Mouse (Mus musculus) embryonic fibroblast, embryonic 13.5 days (primary cell): Measurements from ENCODE around the gene Ahsg. TPM values are rescaled to one million over a fixed set of nuclear protein-coding genes. Genes with fewer than 3 reads are reported as not detected.

ENCODE experiments used
- H3K27ac ChIP-seq: 2 replicates; pipeline ENCODE4 v1.5.1; 2012; ENCODE audit warnings: low read length, control low read depth, inconsistent platforms; ENCODE audit not compliant: insufficient read depth
- H3K4me1 ChIP-seq: 2 replicates; pipeline ENCODE4 v1.6.1; 2011; ENCODE audit warnings: low read length; ENCODE audit not compliant: control insufficient read depth, insufficient read depth
- H3K4me3 ChIP-seq: 2 replicates; pipeline ENCODE4 v1.5.1; 2011; ENCODE audit warnings: mild to moderate bottlenecking, control low read depth, low read length; ENCODE audit not compliant: insufficient read depth
- CTCF ChIP-seq: IDR thresholded peaks from 2 replicates; pipeline ENCODE4 v1.5.1; 2011; ENCODE audit warnings: mild to moderate bottlenecking, control low read depth, low read length, moderate library complexity, borderline replicate concordance; ENCODE audit not compliant: insufficient read depth
- POLR2A ChIP-seq: IDR thresholded peaks from 2 replicates; pipeline ENCODE4 v1.6.1; 2011; ENCODE audit warnings: low read depth, mild to moderate bottlenecking, control low read depth, low read length, moderate library complexity
- polyA plus RNA-seq: library from polyadenylated mRNA; stranded (reverse); fragments of >200 nt; gene quantifications from 2 replicates; pipeline ENCODE4 v1.2.4, GENCODE M21; 2011; ENCODE audit warnings: low read depth; ENCODE audit not compliant: missing spikeins, insufficient read length

The Ahsg gene
- not detected in 2 replicates for polyA plus RNA-seq

GRCm38 (mm10) chr16:22890683-22891510 lies at the start of gene Ahsg:
Ahsg (plus strand) TSS chr16:22891277.
- no peaks in the 10 kb centered on the region for H3K4me1 ChIP-seq
- no peak within 1 kb of the TSS for H3K27ac ChIP-seq
- TF ChIP-seq CTCF (no peak), POLR2A (no peak)
- H3K4me3 ChIP-seq = no peak within 1 kb of the TSS

GRCm38 (mm10) chr16:22842871-22843270 lies 48.2 kb upstream of the Ahsg start:
- Histone ChIP-seq H3K27ac (no peak overlapping the region), H3K4me1 (peaks cover 18% of the 10 kb centered on the region), H3K4me3 (no peak overlapping the region)
- TF ChIP-seq CTCF (no peak), POLR2A (no peak)

DNA sequence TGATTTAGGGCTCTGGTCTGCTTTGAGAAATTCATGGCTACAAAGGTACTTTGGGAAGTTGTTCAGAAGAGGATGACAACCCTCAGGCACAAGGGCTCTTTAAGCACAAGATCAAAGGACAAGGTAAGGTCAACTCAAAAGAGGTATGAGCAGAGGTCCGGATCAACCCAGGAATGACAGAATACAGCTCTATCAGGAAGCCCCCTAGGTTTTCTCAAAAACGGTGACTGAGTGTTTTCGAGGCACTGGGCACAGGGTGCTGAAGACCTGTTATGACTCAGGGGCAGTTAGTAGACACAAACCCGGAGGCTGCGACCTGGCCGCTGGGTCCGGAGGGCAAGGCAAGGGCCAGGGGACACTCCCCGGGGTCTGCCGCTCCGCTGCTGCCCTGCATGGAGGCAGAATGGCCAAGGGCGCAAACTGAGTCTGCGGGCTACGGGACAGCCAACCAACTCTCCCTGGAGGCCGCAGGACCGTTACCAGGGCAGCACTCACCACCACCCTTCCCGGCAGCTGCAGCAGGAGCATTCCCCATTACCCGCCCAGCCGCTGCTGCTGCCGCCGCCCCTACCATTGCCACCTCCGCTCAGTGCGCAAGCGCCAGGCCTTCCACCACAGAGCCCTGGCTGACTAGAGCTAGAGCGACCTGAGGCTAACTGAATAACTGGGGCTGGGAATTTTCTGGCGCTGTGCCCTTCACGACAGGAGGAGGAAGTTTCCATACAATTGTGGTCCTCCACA lies 46.8 kb upstream of the Ahsg start:
- peak overlapping the region; percentile 49 for H3K4me3 ChIP-seq
- H3K4me1 ChIP-seq = peaks cover 16% of the 10 kb centered on the region
- H3K27ac ChIP-seq = no peak overlapping the region
- TF ChIP-seq CTCF = no peak
- peak; percentile 83 for TF ChIP-seq POLR2A

- Histone ChIP-seq H3K4me1 (peaks cover 13% of the 10 kb centered on the region), H3K4me3 (no peak overlapping the region), H3K27ac (no peak overlapping the region)
- TF ChIP-seq CTCF = no peak
- no peak for TF ChIP-seq POLR2A
Measured at GRCm38 (mm10) chr16:22844834-22845233, 46.2 kb upstream of the Ahsg start.

DNA sequence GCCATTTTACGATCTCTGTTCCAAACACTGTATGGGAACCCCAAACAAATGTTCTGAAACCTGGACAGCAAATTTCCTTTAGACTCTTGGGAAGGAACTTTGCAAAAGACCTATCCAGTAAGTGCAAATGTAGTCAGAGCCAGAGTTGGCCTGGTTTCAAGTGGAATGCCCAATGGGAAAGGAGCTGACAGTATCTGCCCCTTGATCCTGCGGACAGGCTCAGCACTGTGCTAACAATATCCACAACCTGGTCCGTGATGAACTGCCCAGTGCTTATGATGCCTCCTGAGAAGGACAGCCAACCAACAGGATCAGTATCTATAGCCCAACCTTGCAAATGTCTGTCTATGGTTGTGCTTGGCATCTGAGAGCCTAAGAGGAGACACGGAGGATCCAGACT lies 45.6 kb upstream of the Ahsg start:
- TF ChIP-seq POLR2A = no peak
- TF ChIP-seq CTCF = no peak
- Histone ChIP-seq H3K4me1 (peaks cover 7% of the 10 kb centered on the region), H3K27ac (no peak overlapping the region), H3K4me3 (no peak overlapping the region)

GRCm38 (mm10) chr16:22847686-22848085 lies 43.4 kb upstream of the Ahsg start:
- Histone ChIP-seq H3K4me1 (peaks cover 7% of the 10 kb centered on the region; the same call in 1 of the 2 replicates), H3K4me3 (no peak overlapping the region)
- TF ChIP-seq CTCF (no peak), POLR2A (no peak)

DNA sequence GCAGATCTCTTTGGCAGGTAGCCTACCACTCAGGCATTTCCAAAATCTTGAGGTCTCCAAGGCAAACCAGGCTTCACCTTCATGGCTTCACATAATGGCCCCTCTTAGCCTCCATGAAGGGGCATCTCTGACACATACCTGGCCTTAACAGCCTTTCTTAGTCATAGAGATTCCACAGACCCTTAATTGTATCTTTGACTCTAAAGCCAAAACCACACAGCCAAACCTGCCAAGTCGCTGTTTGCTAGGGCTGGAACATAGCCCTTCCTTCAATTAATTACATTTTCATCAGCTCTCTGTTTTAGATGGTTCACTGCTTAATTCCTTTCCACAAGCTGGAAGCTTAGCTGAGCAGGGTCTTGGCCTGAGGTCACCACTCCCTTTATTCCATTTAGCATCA lies 42.7 kb upstream of the Ahsg start:
- H3K27ac ChIP-seq = peak overlapping the region; percentile 59; the same call in 1 of the 2 replicates
- no peak overlapping the region for H3K4me3 ChIP-seq
- H3K4me1 ChIP-seq = peaks cover 7% of the 10 kb centered on the region; the same call in 1 of the 2 replicates
- TF ChIP-seq CTCF (no peak), POLR2A (no peak)

More at GRCm38 (mm10) chr16:22847686-22848085, 43.4 kb upstream of the Ahsg start:
- H3K27ac ChIP-seq = 0 out of 2 replicates have a peak overlapping the region, but pooled peaks have one; percentile 25

GRCm38 (mm10) chr16:22852709-22853108 lies 38.4 kb upstream of the Ahsg start:
- Histone ChIP-seq H3K4me3 (no peak overlapping the region), H3K4me1 (peaks cover 5% of the 10 kb centered on the region; the same call in 1 of the 2 replicates), H3K27ac (no peak overlapping the region)
- TF ChIP-seq CTCF (no peak), POLR2A (no peak)

- TF ChIP-seq CTCF (no peak), POLR2A (no peak)
- Histone ChIP-seq H3K4me3 (peak overlapping the region; percentile 77), H3K27ac (no peak overlapping the region), H3K4me1 (peaks cover 1% of the 10 kb centered on the region; the same call in 1 of the 2 replicates)
Measured at GRCm38 (mm10) chr16:22856773-22857172, 34.3 kb upstream of the Ahsg start.
